Mouse (Mus musculus) natural killer cell, adult 2 months (primary cell): ENCODE measurements around the gene Fbxw5.

Experiments
- DNase-seq, 2 experiments: peaks; one replicate each; pipeline ENCODE4 v3.0.0; 2022; ENCODE audit warnings: low spot score in 2 of 2

The Fbxw5 gene

GRCm38 (mm10) chr2:25477967-25478675 is 22.4 kb upstream of the Fbxw5 start:
- no peak for DNase-seq

GRCm38 (mm10) chr2:25479551-25480311 is 20.8 kb upstream of the Fbxw5 start:
- DNase-seq = no peak

DNA sequence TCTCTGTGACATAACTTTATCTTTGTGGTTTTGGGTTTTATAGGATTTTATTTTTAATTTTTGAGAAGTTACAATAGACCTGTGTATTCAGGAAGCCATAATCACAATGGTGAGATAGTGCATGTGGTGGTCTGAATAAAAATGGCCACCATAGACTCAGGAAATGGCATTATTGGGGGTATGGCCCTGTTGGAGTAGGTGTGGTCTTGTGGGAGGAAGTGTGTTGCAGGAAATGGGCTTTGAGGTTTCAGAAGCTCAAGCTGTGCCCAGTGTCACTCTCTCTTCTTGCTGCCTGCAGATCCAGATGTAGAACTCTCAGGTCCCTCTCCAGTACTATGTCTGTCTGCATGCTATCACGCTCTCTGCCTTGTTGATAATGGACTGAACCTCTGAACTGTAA is 20.0 kb upstream of the Fbxw5 start:
- no peak for DNase-seq

DNA sequence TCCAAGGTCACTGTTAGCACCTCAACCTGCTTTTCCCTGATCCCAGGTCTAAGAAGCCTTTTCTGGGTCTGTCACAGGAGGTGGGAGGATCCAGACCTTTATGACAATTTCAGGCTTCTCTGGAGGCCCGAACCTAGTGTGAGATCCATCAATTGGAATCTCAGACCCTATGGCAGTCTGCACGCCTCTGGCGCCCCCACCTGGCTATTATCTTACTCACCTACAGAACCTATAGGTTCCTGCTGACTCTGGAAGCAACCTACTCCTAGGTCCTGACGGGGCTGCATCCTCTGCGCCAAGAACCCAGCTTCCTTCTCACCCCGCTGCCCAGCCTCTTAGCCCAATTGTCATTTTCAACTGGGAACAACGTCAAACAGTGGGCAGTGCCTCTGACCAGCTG is 17.6 kb upstream of the Fbxw5 start:
- peak; percentile 40 to 65 for DNase-seq

DNA sequence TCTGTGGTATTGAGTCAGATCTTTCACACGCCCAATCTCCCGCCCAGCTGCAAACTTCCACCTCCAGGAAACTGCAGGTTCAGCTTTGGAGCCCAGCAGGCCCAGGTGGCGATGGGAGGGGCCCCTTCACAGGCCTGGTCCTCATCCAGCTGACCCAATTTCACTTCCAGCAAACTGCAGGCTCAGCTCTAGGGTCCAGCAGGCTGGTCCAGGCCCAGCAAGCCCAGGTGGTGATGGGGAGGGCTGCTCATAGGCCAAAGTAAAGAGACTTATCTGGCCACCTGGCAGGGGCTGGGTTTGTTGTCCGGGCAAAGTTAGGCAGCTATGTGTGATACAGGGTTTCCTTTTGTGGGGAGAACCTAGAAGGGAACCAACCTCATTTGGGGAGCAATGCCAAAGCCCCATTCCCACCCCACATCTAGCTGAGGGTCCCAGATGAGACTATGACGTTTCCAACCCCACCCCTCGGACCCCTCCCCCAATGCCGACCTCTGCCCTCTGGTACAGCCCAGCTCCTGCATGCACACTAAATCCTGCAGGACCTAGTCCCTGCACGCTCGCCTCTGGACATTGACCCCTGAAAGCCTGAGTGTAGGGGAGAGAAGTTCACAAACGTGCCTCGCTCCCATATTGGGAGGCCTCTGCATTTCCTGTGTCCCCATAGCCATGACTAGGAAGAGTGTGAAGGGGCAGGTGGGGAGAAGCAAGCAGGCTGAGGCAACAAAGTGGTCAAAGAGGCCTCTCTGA is 15.5 kb upstream of the Fbxw5 start:
- no peak for DNase-seq

DNA sequence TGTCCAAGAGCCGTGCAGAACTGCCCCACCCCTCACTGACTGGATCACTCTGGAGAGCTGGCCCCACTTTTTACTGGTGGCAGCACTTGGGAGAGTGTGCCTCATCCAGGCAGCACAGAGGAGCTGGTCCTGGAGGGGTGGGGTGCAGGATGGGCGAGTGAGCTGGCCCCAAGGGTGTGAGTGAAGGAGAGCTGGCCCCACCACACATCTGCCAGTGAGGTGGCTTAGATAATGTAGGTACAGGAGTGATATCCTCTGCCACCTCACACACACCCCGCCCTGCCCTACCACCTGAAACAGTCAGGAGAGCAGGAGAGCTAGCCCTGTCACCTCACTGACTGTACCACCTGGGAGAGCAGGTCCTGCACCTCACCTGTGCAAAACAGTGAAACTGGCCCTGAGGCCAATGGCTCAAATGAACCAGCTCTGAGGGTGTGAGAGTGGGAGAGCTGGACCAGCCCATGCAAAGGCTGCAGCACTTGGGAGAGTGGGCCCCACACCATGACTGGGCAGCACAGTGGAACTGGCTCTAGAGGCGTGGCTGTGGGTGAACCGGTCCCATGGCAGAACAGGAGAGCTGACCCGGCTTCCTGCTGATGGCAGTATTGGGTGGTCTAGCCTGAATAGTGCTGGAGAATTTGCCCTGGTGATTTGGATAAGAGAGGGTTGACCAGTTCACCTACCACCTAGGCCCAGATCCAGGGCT is 12.4 kb upstream of the Fbxw5 start:
- DNase-seq = no peak

DNA sequence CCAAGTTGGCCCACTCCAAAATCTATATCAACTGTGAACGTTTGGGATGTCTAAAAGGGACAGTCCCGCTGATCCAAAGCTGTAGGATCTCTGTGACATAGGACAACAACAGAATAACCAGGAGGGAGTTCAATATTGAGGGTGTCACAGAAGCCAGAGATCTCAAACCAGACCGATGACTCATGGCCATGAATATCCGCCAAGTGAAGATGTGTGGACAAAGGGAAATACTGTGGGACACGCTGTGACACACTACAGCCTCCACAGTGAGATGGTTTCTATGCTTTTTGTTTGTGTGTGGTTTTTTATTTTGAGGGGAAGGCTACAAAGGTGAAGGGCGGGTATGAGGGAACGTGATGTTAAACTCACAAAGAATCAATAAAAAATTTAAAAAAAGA is 11.9 kb upstream of the Fbxw5 start:
- no peak for DNase-seq

GRCm38 (mm10) chr2:25492988-25493387 is 7.6 kb upstream of the Fbxw5 start:
- no peak for DNase-seq

- DNase-seq = no peak
Observed at GRCm38 (mm10) chr2:25493476-25493961, 7.0 kb upstream of the Fbxw5 start, which contains the start of gene Lcn12. Lcn12 (minus strand) TSS chr2:25493911.

GRCm38 (mm10) chr2:25496462-25496861 is 4.1 kb upstream of the Fbxw5 start:
- DNase-seq = no peak

DNA sequence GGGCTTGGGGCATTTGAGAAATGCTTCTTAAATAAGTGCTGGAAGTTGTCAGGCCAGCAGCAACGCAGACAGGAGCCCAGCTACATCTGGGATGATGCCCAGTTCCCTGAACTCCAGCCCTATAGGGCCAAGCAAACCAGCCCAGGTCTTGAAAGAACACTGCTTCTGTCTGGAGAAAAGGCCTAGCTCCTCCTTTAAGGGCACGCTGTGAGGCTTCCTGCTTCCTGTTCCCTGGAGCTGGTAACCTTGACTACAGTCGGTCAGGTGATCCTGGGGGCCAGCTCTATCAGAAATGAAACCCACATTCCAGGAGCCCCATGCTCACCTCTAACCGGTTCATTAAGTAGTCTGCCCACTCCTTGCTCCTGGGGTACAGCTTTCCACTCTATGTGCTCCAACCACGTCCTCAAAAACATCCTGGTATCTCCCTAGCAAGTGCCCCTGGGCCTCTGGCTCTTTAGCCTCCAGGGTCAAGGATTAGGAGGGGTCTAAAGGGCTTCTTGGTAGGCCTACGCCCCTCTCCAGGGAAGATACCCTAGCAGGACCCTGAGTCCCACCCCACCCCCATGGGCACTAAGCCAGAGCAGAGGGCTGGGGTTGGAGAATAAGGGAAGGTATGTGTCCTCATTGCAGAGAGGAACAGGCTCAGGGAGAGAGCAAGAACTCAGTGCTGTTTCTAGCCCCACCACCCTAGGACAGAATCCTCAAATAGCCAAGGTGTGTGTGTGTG is 2.5 kb upstream of the Fbxw5 start:
- no peak for DNase-seq

GRCm38 (mm10) chr2:25498622-25499478 is 1.7 kb upstream of the Fbxw5 start:
- DNase-seq = peak in 1 of 2 experiments; percentile 20

- no peak for DNase-seq
Observed at GRCm38 (mm10) chr2:25500071-25500575, 427 bp upstream of the Fbxw5 start.

- DNase-seq = no peak
Observed at GRCm38 (mm10) chr2:25501593-25502486, 1.3 kb downstream of the Fbxw5 start, which contains the start of gene C8g. C8g (minus strand) TSS chr2:25501719.

DNA sequence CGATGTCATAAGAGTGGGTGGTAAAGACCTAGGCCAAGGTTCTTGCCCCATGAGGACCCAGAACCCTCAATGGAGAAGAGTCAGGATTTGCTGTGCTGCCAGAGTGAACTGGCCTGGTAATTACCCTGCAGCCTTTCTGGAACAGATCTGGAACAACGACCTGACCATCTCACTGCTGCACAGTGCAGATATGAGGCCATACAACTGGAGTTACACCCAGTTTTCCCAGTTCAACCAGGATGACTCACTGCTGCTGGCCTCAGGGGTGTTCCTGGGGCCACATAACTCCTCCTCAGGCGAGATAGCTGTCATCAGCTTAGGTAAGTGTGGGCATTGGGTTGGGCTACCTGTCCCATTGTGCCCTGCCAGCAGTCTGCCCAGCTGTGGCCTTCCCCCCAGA is 2.2 kb downstream of the Fbxw5 start:
- DNase-seq = no peak

DNA sequence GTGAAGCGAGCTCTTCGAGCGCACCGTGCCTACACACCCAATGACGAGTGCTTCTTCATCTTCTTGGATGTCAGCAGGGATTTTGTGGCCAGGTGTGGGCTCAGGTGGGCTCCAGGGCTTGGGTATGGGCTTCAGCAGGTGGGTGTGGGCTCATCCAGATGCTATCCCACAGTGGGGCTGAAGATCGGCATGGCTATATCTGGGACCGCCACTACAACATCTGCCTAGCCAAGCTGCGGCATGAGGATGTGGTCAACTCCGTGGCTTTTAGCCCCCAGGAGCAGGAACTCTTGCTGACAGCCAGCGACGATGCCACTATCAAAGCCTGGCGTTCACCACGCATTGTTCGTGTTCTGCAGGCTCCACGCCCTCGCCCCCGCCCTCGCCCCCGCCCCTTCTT is 4.0 kb downstream of the Fbxw5 start:
- DNase-seq = no peak

DNA sequence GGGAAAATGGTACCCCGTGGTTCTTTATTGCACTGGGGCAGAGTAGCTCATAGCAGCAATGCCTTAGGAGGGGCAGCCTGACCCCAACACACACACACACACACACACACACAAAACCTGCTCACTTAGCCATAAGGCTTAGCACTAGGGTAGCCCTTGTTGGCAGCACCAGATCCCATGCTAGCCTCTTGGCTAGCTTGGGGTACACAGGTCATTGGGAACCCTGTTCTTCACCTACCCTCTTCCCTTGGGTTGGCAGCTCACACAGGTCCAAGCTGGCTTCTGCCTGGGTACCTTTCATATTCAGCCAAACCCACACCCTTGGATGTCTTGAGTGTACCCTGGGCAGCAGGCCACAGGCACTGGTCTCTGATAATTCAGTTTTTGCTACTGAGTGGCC is 4.5 kb downstream of the Fbxw5 start:
- no peak for DNase-seq

DNA sequence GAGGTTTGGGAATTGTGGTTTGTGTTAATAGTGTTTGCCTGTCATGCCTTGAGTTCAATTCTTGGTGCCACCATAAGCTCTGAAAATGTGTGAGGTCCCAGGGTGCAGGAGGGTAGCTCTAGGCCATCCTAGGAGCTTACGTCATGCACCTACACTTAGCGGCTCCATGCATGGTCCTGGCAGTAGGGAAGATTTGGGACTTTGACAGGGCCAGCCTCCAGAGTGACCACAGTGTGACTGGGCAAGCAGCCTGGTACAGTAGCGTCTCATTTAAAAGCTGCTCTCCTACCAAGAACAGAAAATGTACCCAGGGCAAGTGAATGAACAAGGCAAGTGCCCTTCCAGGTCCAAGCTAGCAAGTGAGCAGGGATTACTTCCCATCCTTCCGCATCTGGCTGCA is 5.3 kb downstream of the Fbxw5 start:
- DNase-seq = no peak

DNA sequence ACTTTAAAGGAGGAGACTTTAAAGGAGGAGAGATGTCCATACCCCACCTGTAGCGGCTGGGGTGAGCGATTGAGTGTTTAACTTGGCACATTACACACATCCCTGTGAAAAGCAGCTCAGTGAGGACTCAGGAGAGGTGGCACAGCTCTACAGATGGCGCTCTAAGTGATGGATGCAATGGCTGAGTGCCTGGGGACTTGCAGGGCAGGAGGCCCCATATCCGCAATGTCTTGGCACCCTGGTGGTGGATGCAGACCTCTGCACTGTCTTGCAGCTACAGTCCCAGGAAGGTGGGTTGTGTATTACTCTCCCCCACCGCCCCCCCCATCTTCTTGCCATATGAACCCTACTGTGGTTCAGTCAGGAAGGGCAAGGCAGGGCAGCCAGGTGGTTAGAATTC is 6.4 kb downstream of the Fbxw5 start:
- DNase-seq = peak in 1 of 2 experiments; percentile 19
